Mouse (Mus musculus) lung, postnatal 0 days (tissue): ENCODE measurements around the gene Dgkb.

ENCODE experiments used
- CTCF ChIP-seq: IDR thresholded peaks from 2 replicates; pipeline ENCODE4 v1.5.1; 2016; ENCODE audit warnings: antibody characterized with exemption, mild to moderate bottlenecking
- EP300 ChIP-seq: IDR thresholded peaks from 2 replicates; pipeline ENCODE4 v1.6.1; 2016; ENCODE audit warnings: antibody characterized with exemption, mild to moderate bottlenecking, control low read depth

DNA sequence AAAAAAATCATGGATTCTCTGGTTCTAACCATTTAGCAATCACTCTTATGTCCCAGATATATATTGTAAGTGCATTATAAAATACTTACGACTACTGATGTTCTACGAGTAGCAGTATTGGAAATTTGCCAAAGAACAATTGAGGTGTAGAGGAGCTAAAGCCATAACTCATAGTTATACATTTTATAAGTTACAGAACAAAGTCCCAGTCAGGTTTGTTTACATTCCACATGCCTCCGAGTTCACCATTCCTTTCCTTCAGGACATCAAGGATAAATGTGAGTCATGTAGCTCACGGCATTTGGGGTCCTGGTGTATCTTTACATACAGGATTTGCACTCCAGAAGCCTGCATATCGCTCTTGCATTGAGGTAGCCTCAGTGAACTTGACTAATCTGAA, 570.7 kb downstream of the Dgkb start:
- no peak for TF ChIP-seq CTCF
- no peak for TF ChIP-seq EP300
